Mouse (Mus musculus) cerebellum, adult 8-10 months (tissue): ENCODE measurements around the gene Wars2.

Experiments
- DNase-seq: peaks from one replicate; pipeline ENCODE4 v3.0.0; 2022

Wars2 gene

DNA sequence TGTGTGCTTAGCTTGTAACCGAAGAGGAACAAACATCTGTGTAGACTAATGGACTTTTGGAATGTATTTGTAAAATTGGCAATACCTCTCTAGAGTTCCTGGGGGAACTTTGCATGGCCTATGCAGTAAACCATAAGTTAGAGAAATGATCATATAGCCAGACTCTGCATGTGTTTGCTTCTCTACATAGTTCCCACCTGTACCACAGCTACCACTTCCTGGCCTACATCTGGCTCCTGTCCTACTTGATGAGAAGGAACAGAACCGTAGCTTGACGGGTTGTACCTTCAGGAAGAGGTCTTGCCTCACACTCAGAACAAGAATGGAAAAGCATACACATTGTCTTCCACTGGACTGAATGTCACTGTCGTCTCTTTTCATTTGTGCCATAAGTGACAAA, 52.7 kb downstream of the Wars2 start:
- no peak for DNase-seq

DNA sequence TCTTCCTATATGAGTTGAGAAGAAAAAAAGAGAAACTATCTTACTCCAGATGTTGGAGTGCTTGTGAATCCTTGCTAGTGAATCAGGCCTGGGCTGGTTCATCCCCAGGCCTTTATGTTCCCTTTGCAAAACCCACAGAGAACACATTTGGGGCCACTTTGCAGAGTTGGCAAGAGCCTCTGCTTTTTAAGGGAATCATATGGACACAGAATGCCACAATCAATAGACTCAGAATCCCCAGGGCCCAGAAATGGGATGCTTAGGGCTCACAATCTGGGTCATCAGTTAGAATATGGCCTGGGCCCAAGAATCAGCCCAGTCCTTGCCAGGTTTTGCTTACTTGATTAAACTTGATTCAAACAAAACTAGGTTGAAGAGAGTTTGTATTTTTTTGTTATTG, 62.5 kb downstream of the Wars2 start:
- DNase-seq, result no peak

DNA sequence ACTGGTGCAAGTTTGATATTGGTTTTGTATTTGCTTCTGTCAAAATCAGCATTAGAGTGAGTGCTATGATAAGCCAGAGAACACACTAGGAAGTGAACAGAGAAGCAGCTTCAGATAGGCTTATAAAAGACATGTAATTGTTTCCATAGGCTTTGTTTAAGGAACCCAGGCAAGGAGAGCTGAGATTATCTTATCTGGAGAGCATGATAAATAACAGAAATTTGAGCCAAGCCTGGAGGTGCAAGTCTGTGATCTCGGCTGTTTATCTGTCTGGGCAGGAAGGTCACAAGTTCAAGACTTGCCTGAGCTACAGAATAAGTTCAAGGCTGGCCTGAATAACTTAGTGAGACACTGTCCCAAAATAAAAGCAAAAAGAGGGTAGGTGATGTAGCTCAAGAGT, 67.5 kb downstream of the Wars2 start:
- no peak for DNase-seq

DNA sequence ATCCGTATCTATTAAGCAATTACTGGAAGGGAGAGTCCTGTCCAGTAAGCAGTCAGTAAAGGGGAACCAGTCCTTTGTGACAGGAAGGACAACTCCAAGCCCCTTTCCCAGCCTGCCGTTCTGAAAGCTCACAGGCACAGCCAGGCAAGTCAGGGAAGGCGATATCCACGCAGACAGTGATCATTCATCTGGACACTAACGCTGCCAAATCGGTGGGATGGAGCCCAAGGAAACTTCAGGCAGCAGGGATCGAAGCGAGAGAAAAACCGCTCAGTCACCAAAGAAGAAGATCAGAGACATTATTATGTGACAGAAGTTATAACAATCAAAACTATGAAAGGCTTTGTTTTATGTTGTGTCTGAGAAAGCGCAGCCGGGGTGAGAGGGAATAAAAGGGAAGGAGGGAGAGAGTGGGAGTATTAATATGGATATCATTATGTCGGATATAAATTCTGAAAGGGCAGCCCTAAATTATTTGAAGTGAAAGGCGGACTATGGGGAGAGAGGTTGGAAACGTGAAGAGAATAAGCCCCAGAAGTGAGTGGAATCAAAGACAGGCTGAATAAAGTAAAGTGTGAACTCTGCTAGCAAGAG, 70.3 kb downstream of the Wars2 start:
- DNase-seq, result no peak

DNA sequence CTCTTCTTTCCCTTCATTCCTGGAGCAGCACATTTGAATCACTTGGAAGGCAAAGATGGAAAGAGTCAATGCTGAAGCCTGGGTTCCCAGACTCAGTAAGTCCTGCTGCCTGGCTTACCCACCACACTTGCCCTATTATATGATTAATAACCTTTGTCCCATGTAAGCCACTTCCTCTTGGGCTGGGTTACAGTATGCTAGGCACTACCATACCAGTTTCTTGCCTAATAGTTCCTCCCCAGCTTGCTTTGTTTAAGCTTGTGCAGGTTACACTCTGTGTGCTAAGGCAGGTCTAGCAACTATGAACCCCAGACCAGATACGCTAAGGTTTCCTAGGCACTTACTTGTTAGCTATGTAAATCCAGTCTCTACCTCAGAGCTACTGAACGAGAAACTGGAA, 86.9 kb downstream of the Wars2 start:
- no peak for DNase-seq

DNA sequence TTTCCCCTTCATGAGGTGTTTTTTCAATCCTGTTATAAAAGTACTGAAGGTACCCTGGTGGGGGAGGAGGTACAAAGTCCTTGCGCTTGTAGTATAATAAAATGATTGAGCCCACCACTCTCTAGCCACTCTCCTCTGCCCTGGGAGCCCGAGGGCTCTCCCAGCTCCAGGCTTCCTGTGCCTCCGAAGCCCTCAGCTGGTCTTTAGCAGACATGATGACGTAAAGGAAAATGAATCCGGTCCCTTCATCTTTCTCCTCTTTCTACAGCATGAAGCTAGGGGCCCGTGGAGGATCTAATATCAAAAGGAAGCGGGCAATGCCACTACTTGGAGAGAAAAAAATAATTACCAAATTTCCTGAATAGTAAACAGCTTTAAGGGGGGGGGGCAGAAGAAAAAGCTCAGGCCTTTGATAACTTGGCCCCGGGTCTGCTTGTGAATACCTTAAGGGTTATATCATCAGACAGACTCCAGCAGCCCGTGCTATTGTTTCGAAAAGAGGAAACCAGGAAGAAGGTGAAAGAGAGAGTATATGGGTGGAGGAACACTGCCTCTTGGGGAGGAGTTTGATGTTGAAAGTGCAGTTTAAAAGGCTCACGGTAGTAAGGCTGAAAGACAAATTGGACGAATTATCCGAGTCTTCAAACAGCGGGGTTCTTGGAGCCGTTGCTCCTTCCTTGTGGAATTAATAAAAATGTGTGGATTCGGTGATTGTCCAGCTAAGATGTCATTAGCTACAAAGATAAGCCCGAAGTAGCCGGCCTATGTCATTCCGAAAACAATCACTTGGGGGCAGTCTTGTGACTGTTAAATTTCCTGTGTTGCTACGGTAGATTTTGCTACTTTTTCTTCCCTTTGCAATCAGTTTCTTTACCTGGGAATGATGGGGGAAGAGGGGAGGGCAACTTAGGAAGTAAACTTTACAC, 92.8 kb downstream of the Wars2 start:
- peak; percentile 46 for DNase-seq

DNA sequence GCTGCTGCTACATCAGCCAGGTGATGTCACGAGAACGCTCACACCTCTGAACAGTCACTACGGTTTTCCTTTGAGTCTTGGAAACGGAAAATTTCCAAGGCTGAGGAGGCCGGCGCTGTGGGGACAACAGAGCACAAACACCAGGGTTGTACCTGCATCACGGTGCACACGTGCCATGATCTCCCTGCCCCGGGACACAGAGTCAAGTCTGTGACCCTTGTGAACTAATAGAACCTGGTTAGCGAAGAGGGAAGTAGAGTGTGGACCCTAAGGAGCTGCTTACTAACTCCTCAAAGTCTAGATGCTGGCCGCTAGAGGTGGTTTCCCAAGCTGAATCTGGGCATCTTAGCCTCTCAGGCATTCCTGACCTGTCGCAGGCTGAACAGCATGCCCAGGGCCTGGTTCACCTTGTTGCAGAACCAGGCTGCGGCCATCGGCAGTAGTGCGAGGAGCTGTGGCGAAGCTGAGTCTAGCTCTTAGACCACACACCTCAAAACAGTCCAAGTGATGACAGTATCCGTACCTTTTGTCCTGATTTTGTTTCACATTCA, 93.5 kb downstream of the Wars2 start:
- no peak for DNase-seq

DNA sequence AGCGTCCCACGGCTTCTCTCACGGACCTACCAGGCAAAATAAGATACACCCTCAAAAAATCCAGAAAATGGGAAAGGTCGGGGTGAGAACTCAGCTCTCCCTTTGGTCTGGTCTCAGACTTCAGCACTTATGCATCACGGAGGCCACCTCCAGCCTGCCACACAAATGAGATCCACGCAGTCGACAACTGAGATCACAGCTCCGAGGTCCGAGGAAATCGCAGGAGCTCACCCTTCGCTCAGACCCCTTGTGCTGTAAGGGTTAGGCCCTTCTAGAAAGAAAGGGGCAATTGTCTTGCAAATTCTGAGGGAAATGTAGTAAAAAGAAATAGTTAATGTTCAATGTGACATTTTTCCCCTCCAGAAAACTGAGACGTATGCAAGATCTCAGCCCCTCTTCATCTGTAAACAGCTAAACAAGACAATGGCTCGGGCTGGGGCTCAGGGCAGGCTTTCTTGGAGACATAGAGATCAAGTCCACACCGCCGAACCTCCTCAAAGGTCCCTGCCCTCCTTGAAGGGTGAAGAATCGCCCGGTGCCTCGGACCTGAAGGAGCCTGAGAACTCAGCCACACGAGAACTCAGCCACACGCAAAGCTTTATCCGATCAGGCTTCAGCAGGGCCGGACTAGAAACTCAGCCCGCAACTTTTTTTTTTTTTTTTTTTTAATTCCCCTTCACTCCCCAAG, 94.4 kb downstream of the Wars2 start:
- DNase-seq, result no peak

DNA sequence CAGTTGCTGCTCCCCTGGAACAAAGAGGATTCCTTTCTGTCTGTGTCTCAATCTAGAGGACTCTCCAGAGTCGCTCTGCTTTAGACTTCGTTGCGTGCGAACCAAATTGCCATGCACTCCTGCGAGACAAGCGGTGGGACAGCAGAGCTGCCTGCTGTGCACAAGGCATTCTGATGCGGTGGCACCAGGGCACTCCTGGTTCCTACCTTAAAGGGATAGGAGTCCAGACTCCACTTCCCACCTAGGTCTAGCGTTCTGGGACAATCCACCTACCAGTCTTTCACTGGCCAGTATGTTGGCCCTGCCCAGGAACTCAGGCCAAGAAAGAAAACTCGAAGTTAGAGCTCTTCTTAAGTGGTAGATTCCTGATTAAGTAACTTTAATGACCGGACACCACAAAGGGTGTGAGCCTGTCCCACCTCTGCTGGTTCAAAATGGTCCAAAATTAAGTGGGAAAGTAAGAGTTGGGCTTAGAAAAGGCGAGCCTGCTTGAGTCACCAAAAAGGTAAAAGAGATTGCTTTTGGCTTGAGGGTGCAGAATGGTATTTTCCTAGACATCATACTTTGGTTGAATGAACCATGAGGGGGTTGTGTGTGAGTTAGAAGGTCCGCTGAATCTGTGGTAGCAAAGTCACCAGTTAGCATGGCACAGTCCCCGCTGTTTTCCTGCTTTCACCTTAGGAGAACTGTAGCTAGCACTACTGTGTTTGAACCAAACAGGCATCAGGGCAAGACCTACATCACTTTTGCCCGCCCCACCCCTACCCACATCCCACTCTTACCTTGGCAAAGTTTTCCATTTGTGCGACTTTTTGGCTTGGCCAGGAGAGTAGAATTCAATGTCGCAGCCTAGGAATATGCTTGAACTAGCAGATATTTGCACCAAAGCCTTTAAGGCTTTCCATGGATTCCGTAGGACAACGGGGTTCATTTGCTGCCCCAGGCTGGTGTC, 95.2 kb downstream of the Wars2 start:
- DNase-seq, result no peak

DNA sequence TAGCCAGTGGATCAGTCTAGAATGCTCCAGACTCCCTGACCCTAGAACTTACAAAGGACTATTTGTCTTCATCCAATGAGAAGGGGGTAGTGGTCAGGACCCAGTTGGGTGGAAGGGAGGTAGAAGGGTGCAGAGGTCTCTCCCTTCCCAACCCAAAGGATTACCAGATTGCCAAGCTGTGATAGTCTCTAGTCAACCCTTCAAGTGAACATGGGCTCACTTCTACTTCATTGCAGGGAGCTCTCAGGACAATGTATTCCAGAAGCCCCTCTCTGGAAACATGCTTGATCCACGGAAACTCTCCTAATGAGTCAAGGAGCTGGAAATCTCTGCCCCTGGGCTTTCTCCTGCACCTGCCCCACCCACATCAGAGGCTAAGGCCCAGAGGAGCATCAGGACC, 97.8 kb downstream of the Wars2 start:
- DNase-seq, result no peak

DNA sequence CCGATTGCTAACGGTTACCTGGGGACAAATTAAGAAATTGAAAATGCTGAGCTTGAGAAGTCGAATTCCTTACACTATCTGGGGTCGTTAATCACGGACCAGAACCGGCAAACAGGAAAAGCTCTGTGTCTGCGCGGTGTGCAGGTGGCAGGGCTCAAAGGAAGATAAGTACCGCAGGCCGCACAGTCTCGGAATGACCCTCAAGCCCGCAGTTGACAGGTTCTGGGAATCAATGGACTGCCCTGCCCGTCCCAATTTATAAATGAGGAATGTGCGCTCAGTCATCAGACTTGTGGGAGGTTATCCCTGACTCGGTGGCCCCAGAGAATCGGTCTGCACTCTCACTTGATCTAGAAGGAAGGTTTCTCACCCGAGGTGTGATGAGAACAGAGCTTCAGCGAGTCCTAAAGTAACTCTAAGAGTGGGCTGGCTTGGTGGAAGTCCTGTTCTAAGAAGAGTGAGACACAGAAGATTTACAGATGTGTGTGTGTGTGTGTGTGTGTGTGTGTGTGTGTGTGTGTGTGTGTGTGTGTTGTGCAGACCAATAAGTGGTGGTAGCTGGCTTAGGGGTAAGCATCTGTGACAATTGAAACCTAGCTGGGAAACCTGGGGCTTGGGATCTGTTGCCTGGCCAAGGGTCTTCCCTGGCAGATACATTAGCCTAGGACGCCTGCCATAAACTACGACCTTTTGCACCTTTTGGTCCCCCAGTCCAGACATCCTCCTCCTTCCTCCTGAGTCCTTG, 98.6 kb downstream of the Wars2 start:
- no peak for DNase-seq

DNA sequence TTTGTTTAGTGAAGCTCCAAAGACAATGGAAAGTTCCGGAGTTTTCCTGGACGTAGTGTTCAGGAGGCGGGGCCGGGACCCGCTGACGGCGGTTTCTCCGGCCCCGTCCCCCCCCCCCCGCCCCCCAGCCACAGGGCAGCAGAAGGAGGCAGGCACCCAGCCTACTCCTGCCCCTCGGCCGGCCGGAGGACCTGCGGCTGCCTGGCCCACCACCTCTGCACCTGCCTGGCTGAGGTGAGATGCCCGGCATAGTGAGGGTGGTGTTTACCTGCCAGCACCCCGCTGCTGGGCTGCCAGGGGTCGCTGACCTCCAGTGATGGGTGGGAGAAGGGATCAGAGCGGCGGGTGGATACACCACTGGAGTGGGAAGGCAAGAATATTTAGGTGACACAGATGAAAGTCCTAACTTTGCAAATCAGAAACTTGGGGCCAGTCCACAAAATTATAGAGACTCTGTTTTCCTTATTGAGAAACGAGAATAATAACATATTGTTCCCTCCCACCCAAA, 99.4 kb downstream of the Wars2 start, which contains the start of gene Tbx15:
TSS of gene Tbx15 (plus strand) at position 169 of the 508 bp plus-strand sequence.
- DNase-seq, result no peak

DNA sequence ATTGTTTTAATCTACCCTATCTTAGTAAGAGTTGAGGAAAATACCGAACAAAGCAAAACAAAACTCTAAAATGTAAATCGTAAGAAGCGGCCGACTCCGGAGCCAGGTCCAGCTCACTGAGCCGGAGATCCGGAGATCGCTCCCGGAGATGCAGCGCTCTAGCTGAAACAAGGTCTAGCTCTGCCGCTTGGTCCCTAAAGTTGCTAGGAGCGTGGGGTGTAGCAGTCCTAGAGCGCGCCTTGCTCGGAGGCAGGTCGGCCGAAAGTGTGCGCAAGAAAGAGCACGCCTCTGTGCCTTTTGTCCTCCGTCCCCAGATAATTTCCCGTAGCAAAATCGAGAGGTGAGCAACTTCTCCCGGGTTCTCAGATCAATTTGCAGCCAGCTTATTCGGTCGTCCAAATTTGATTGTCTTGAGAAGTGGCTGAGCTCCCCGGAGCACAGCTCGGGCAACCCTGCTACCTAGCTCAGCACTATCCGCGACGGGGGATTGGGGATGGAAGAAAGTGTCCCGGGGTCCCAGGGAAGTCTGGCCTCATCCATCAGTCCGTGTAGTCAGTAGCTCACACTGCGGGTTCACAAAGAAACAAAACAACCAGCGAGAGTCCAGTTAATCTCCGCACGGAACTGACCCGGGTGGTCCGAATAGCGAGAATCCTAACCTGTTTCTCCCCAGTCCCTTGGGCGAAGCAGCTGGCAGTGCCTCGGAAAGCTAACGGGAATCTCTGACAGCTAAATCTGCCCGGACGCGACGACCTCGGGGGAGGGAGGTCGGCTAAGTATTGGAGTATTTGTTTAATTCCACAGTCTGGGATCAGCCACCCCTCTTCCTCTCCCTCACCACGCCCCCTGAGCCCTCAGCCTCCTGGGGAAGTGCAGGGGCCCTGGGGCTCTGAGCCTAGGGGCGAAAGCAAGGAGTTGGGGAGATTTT, 100.2 kb downstream of the Wars2 start:
- DNase-seq, result no peak

DNA sequence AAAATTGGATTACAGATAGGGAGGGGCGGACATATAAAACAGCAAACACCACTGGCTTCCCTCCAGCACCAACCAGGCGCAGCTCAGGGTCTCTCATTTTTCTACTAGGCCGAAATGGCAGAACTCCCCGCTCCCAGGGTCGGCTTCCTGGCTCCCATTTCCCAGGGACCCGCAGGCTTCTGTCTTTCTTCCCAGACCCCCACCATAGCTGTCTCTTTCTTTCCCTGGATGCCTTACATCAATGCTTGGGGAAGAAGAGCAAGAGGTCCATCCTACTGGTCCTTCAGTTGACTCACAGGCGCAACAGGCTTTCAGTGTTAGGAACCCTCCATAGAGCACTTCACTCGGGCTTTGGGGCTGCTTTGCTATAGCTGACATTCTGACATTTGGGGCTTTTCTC, 101.6 kb downstream of the Wars2 start:
- DNase-seq, result no peak

DNA sequence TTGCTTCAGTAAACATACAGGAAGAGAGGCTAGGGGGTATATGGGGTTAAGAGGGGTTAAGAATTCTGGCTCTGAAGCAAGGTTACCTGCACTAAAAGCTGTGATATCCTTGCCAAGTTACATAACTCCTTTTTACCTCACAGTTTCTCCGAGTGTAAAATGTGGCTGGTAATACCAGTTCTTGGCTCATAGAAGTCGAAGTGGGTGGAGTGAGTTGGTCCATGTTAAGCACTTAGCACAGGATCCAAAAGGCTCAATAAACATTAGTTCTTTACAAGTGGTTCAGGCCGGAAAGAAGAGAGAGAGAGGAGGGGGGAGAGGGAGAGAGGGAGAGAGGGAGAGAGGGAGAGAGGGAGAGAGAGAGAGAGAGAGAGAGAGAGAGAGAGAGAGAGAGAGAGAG, 104.5 kb downstream of the Wars2 start:
- DNase-seq, result no peak

DNA sequence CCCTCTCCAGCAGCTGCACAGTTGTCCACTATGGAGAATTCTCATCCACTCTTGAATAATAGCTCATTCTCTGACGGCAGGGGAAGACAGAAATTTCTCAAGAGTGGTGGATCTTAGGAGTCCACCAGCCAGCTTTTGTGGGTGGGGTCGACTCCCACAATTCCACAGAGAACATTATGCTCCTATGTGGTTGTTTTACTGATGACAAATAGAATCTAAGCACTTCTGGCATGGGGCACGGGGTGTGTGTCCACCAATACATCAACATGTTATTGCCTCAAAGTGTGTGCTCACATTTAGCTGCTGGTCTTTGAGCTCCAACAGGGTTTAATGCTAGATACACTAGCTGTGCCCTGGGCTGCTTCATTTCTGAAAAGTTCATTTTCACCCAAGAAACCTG, 105.8 kb downstream of the Wars2 start:
- DNase-seq, result no peak

DNA sequence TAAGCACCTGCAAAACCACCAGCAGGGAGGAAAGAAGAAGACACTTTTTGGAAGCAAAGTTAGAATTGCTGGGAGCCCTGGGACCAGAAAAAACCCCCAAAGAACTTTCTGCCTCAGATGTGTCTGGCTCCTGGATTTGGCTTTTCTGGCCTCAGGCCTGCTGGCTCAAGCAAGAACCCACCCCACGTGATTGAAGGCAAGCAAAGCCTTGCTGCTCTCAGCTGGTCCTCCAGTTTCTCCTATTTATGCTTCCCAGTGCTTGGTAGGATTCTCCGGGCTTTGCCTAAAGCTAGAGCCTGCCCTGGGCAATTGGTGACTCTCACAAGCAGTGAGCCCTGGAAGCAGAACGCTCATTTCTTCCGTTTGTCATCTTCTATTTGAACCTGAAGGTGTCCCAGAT, 106.7 kb downstream of the Wars2 start:
- DNase-seq, result no peak

DNA sequence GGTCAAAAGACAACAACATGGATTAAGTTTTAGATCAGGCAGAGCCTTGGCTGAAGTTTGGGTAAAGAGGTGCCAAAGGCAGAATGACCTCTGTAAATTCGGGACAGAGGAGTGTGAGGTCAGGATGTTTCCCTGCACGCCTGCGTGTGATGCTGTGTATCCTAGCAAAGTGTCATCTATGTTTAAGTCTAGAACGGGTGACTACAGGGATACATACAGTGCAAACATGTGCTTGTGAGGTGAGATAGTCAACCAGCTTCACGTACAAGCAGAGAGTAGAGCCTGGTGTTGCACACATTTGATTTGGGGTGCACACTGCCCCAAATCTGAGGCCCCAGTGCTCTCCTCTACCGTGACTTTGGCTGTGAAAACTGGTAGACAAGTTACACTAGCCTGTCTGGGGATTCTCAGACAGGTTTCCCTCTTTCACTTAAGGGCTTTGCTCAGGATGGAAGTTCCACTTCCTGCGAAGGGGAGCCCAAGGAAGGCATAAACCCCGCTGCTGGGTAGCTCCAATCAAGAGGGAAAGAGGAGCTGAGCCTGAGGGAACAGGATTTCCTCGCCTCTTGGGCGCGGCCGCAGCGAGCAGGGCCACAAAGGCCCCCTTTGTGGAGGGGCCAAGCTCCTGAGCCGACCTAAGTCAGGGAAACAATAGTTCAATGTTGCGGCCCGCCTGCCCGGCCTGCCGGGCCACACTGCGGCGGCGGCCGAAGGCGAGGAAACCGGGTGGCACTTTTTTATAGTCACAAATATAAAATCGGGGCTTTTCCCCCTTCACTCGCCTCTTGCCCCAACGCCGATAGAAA, 107.3 kb downstream of the Wars2 start:
- no peak for DNase-seq

DNA sequence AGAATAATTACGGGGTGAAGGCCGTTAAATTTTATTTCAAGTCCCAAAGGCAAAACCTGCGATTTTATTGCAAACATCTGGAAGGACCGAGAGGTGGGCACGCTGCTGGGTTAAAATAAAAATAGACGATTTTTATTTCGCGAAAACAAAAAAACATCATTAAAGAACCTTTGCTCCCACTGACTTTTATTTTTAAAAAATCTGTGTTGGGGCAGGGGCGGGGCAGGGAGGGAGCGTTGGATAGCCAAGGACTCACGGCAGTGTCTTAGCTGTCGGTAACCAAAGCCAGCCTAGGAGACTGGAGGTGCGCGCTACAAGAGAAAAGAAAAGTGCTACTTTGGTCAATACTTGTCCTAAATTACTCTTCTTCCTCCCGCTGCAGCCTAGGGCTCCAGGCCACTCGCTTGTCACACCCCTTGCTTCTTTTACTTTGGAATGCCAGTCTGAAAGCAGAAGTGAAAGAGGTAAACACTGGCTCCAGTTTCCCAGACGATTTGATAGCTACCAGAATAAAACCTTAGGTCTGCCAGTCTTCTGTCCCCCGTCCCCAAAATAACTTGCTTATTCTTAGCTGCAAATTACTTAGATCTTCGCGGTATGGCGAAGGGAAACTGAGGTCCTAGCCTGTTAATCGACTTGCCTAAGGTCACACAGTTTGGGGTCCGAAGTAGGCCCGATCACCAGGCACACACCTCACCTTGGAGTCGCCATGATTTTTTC, 108.1 kb downstream of the Wars2 start:
- no peak for DNase-seq
